Mouse (Mus musculus) monocyte, adult 2 months (primary cell): Measurements from ENCODE around the gene Zbtb7b.

Experiments
- DNase-seq, 2 experiments: peaks; one replicate each; pipeline ENCODE4 v3.0.0; 2022; ENCODE audit warnings: low spot score in 2 of 2, low read depth in 1 of 2

Gene Zbtb7b

GRCm38 (mm10) chr3:89373581-89374231 is 20.9 kb downstream of the Zbtb7b start:
- DNase-seq, result no peak

- DNase-seq, result no peak
Observed at GRCm38 (mm10) chr3:89367338-89367737, 27.2 kb downstream of the Zbtb7b start.

DNA sequence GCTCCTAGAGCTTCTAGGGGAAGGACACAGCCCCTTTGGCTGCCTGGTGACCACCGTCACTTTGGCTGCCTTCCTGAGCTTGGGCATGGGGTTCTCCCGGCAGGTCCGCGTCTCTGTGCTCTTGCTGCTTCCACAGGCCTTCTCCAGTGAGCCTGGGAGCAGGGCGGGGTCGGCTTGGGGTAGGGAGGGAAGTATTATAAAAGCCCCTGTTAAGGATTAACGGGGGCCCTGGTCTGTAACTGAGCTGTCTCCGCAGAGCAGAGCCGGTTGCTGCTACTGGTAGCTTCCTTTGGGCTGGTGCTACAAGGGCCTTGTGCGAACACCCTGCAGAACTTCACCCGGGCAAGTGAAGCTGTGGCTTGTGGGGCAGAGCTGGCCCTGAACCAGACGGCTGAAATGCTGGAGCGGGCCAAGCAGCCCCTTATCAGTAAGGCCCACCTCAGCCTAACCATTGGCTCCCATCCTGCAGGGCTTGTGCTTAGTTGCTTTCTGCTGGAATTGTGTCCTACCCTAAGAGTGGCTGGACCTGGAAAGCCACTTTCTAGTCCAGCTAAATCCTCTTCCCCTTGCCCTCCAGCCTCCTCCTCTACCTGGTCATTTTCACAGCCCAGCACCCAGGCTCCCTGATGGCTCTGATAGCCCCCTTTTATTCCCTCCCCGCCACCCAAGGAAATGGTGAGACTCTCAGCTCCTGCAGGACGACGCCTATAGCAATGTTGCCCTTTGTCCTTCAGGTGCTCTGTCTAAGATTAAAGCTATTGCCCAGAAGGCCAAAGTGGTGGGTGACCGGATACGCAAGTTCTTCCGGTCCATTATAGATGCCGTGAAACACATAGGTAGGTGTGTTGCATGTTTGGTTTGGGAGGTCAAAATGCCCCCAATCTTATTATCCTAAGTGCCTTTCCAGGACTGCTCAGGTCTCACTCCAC is 28.8 kb downstream of the Zbtb7b start:
- DNase-seq, result no peak

DNA sequence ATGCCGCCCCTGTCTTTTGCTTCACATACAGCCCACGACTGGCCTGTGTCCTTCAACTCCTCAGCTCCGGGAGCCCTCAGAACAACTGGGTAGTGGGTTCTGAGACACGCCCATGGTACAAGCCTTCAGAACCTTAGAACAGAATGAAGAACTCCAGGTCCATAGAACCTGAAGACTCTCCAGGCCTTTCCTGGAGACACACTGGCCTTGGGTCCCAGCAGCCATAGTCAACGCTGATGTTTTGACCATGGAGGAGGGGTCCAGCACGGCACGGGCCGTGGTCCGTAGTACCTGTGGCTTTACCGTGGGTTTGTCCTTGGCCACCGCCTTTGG is 29.5 kb downstream of the Zbtb7b start, which contains the start of gene Dcst1:
TSS of gene Dcst1 (minus strand) at position 101 of the 333 bp plus-strand sequence.
- DNase-seq, result no peak

DNA sequence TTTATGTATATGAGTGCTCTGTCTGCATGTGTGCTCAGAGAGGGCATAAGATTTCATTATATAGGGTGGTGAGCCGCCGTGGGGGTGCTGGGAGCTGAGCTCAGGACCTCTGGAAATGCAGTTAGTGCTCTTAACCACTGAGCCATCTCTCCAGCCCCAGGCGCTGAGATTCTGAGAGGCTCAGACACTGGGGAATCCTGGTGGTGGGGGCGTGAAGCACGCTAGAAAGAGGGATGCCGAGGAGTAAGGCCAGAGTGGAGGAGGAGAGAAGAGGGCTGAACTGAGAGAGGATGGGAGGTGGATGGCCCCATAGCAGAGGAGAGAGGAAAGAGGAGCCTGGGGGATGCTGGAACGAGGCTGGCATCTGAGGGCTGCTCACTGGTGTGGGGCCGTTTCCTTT is 29.9 kb downstream of the Zbtb7b start:
- DNase-seq, result no peak

DNA sequence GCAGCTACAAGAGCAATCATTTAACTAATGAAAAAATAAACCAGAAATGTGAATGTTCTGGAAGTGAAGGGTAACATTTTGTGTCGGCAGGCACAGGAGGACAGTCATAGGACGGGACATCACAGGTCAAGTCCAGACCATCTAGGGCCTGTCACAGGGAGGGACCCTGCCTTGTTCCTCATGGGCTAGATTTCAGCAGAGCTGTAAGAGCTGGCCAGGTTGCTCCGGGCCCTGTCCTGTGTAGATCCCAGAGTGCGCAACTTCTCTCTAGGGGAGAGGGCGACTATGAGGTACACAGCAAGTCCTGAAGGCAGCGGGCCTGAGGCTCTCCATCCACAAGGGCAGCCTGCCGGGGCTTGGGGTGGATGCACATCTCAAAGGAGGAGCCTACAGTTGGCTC is 32.9 kb downstream of the Zbtb7b start, which contains the start of gene Dcst2:
TSS of gene Dcst2 (plus strand) at position 301 of the 400 bp plus-strand sequence.
- DNase-seq, result no peak

DNA sequence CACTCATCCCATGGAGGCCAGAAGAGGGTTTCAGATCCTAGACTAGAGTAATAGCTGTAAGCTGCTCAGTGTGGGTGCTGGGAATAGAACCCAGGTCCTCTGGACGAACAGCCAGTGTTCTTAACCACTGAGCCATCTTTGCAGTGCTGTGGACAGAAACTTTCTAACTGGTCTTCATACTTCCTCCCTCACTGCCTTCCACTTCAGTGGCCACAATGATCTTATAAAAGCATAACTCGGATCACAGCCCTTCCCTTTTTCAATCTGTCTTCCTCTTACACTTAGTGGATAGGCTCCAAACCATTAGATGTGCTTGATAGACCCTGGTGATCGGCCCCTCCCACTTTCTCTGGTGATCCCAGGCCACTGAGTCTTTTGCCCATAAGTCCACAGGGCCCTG is 34.3 kb downstream of the Zbtb7b start:
- DNase-seq, result no peak

GRCm38 (mm10) chr3:89359630-89360029 is 34.9 kb downstream of the Zbtb7b start:
- no peak for DNase-seq

DNA sequence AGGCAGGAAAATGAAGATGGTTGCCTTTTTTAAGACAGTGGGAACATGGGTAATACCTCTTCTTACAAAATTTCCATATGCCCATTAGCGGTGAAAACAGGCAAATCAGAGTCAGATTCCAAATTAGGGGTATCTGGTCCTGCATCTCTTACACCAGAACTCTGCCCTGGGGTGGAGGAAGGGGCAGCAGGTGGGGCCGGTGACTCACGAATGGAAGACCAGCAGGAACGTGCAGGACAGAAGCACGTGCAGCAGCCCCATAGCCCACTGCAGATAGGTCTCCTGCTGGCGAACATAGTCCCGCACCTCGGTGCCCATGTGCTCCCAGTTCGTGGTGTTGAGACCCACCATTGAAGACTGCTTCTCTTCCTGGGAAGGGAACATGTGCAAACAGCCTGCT is 38.5 kb downstream of the Zbtb7b start:
- no peak for DNase-seq

- DNase-seq, result no peak
Observed at GRCm38 (mm10) chr3:89355512-89355902, 39.1 kb downstream of the Zbtb7b start.

DNA sequence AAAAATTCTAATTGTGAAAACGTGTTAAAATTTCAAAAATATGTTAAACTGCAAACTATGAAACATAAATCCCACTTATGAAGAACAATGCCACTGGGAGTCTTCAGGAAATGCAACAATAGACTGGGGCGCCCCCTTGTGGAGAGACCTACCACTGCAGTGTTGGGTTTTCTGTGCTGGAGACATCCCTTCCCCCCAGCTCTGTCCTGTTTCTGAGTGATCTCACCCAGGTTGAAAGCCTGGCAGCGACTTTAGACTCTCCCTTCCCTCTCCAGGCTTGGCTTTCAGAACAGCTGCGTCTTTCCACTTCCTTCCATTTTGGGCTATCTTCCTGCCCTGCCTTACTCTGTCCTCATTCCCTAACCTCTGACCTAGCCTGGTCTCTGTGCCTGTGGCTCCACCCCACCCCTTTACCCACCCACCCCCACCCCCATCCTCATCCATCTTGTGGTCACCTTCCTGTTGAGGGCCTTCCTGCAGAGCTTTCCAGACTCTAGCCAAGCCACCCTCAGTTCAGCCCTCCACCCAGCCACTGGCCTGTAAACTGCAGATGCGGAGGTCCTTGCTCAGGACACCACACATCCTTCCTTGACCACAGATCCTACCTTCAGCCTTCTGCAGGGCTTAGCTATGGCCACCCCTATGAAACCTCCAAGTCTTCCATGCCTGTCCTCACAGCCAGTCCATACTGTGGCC is 39.6 kb downstream of the Zbtb7b start:
- peak; percentile 49 to 65 for DNase-seq

DNA sequence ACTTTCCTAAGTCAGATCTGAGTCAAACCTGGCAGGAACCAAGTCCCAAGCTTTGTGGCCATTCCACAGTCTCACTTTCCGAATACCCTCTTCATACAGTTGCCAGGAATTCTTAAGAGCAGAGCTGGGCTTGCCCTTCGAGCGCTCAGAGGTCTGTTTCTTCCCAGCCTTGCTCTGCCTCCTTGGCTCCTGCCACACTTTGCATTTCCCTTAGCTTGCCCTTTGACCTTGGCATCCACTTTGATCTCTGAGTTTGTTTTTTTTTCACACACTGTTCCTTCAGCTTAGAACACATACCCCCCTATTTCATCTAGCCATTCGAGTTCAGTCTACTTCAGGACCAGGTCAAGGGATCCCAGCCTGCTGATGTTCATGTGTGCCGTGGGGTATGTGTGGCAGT is 43.3 kb downstream of the Zbtb7b start:
- no peak for DNase-seq

DNA sequence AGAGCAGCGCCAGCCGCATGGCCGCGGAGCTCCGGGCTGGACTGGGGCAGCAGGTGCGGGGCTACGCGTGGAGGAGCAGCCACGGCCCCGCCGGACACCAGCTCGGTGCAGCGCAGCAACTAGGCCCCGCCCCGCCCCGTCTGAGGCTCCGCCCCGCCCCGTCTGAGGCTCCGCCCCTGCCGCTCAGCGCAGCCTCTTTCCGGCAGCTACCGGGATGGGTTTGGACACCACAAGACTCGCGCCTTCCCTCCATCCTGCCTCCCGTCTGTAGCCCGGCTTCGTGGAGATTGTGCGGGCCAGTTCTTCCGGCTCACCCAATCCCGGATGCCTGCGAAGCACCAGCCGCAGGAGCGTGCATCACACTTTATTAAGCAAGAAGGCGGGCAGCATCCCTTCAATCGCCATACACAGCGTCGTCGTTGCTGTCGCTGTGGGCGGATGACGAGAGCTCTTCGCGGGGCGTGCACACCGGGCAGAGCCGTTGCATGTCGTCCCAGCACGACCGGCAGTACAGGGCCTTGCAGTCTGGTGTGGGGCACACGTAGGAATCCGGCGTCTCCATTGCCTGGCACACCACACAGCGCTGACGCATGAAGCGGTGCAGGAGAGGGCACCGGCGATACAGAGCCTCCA is 44.6 kb downstream of the Zbtb7b start, which contains the start of gene Adam15:
TSS of gene Adam15 (minus strand) at position 128 of the 633 bp plus-strand sequence.
- peak; percentile 37 to 83 for DNase-seq

- no peak for DNase-seq
Observed at GRCm38 (mm10) chr3:89348911-89349868, 45.4 kb downstream of the Zbtb7b start.

DNA sequence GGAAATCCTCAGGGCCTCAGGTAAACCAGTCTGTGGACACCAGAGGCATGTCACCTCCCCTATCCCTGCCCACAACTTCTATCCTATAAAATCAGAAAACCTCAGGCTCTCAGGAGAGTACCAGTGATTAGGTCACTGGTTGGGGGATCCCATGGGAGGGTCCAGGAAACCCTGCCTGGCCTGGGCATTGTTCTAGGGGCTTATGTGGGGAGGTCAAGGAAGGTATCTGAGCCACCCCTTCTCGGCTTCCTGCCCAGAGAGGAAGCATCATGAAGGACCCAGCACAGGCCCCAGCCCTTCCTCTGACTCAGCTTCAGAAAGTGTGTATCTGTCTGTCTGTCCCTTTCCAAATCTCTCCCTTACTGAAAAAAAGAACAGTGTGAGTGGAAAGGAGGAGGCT is 46.7 kb downstream of the Zbtb7b start:
- DNase-seq, result no peak

DNA sequence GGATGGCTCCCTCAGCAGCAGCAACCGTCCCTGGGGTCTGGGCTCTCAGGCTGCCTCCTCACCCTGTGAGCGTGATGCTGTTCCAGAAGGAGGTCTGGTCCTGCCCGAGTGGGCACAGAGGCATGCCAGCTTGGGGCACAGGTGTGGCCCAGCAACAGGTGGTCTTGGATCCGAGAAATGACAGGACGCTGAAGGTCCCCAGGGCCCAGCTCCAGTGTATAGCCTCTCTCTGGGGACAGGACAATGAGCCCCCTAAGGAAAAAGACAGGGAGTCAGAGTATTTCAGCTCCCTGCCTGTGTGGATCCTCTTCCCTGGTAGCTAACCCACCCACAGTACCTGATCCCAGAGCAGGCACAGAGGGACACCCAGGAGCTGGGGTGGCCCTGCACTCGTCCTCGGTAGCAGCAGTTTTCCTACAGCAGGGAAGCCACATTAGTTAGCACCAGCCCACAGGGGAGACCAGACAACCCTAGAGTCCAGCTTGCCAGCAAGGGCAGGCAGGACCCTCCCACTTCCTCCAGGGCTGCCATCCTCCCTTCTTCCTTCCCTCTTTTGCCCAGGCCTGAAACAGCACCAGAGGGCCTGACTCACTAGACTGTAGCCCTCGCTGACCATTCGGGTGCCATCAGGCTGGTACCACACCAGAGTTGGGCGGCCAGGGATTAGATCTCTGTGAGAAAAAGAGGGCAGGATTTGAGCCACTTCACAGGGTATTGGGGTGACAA is 47.6 kb downstream of the Zbtb7b start:
- DNase-seq, result no peak

GRCm38 (mm10) chr3:89343279-89343678 is 51.3 kb downstream of the Zbtb7b start:
- no peak for DNase-seq

GRCm38 (mm10) chr3:89341794-89342193 is 52.8 kb downstream of the Zbtb7b start:
- DNase-seq, result no peak

DNA sequence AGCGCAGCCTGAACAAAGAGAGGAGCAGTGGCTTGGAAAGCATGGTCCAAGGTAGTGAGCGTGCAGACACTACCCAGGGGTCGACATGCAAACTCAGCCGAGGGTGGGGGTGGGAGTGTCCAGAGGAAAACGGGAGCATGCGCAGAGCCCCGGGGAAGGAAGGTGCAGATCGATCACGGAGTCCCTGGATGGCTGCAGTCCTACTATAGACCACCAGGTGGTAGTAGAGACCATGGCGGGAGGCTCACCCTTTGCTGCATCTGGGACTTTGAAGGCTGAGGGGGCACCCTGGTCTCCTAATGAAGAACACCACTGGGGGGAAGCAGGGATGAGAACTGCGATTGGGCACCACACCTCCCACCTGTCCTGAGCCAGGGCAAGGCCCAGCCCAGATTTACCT is 54.1 kb downstream of the Zbtb7b start:
- peak in 1 of 2 experiments; percentile 54 for DNase-seq
